Mouse (Mus musculus) left cerebral cortex, adult 2 months (tissue): ENCODE measurements at regions not wholly inside any gene's neighbourhood (a gene's known extent, or its start where the extent isn't known, plus 50 kb on each side); places are given as distances from the start of the nearest gene placed in this dataset.

Experiments
- DNase-seq, 2 experiments: peaks; one replicate each; pipeline ENCODE4 v3.0.0; 2021 to 2022; ENCODE audit warnings: low spot score in 2 of 2, mixed read lengths in 1 of 2; ENCODE audit errors: extremely low spot score in 1 of 2
- H3K27ac ChIP-seq: fragments of 200-600 bp; 2 replicates; pipeline ENCODE4 v1.8.1; 2022
- H3K4me3 ChIP-seq: fragments of 200-600 bp; 2 replicates; pipeline ENCODE4 v1.8.1; 2022
- CTCF ChIP-seq: fragments of 200-600 bp; IDR thresholded peaks from 2 replicates; pipeline ENCODE4 v1.8.1; 2022; ENCODE audit warnings: antibody characterized with exemption, mild to moderate bottlenecking, moderate library complexity
- intact Hi-C: fragments of 180-260 bp; cut with DNase I; formaldehyde crosslinking; loops from one replicate; pipeline ENCODE4 v1.15.1; 2025

DNA sequence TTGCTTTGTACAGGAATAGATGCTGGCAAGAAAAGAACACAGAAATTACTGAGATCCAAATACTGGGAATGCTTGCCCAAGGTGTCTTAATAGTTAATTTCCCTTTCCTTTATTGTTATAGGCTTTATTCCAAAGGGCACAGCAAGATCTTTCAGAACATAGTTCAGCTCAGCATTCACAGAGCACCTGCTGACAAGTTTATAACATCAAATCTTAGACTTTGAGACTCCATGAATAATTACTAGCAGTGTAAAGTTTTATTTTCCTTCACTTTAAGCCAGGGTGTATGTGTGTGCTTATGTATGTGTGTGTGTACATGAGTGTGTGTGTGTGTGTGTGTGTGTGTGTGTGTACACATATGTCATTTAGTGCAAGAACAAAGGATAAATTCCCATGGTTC is 999.8 kb upstream of the Crim1 start:
- Histone ChIP-seq H3K27ac (no peak overlapping the region), H3K4me3 (no peak overlapping the region)
- no peak for TF ChIP-seq CTCF
- no peak for DNase-seq
- intact Hi-C loops = no loop called here

DNA sequence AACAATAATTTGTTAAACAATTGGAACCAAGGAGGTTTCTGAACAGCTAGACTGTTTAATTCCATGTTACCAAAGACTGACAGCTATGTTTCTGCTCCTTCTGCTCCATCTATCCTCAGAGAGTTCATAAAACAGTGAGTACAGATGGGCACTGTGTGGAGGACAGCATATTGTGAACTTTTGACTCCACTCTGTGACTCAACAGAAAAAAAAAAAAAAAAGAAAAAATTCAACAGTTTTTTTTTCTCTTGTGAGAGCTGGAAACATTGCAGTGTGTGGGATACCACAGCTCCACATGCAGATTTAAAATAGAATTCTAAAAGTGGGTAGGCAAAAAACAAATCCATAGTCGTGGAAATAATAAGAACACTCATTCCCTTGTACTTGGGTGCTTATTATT is 999.4 kb upstream of the Crim1 start:
- no peak for TF ChIP-seq CTCF
- no peak for DNase-seq
- H3K4me3 ChIP-seq = no peak overlapping the region
- no peak overlapping the region for H3K27ac ChIP-seq
- intact Hi-C loops = no loop called here

DNA sequence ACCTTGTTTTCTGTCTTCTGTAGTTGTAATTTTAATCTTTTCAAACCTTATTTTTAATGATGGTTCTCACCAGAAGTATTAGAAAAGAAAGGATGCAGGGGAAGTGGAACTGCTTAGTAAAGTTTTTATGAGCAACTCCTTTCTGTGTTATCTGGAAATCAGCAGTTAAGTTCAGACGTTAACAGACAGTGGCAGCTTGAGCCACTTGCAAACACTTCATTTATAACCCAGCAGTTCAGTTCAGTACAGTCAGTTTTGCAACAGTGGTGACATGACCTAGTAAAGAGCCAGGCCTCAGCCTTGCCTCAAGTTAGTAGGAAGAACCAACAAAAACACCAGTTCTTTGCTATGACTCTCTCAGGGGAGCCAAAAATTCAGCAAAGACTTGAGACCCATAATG is 989.1 kb upstream of the Crim1 start:
- intact Hi-C loops = no loop called here
- TF ChIP-seq CTCF = no peak

DNA sequence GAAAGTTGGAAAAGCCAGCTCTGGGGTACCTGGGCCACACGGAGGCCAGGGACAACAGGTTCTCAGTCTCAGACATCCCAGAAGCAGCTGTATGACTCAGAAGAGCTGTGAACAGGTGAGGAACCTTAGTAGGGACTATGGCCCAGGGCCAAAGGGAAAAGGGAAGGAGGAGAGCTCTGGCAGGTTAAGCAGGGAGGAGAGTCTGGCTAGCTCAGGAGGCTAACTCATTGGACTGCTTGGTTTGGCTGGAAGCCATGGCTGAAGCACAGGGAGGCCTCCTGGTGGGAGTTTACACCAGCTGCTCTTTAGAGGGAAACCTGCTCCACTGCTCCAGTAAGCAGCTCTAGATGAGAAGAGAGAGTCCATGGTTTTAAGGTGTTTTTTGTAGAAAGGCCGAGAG is 955.0 kb upstream of the Crim1 start:
- DNase-seq = peak in 1 of 2 experiments; percentile 10
- TF ChIP-seq CTCF = no peak
- Histone ChIP-seq H3K4me3 (no peak overlapping the region), H3K27ac (no peak overlapping the region)
- intact Hi-C loops = no loop called here

More for the DNA sequence above, 989.1 kb upstream of the Crim1 start:
- no peak overlapping the region for H3K27ac ChIP-seq
- H3K4me3 ChIP-seq = no peak overlapping the region
- no peak for DNase-seq
